Mouse (Mus musculus) thymus, adult 2 months (tissue): ENCODE results near the gene Atg9b. TPM values are rescaled to one million over a fixed set of nuclear protein-coding genes. Genes with fewer than 3 reads are reported as not detected.
"Not testable (repeated sequence)": the region's sequence is repeated elsewhere in the genome, so short reads cannot be mapped to it uniquely, and the experiment has no call there.

Experiments used
- DNase-seq: peaks from one replicate; pipeline ENCODE4 v3.0.0; 2021
- H3K27ac ChIP-seq: fragments of 200-500 bp; 2 replicates; pipeline ENCODE4 v1.5.1; 2012; ENCODE audit warnings: low read length, control low read depth; ENCODE audit not compliant: control insufficient read depth, insufficient read depth
- H3K27me3 ChIP-seq: fragments of 200-500 bp; 2 replicates; pipeline ENCODE4 v1.6.1; 2012; ENCODE audit warnings: mild to moderate bottlenecking, low read length, moderate library complexity, mixed read lengths; ENCODE audit not compliant: control insufficient read depth, insufficient read depth
- H3K36me3 ChIP-seq: fragments of 200-500 bp; 2 replicates; pipeline ENCODE4 v1.6.1; 2012; ENCODE audit warnings: mild to moderate bottlenecking, low read length, moderate library complexity; ENCODE audit not compliant: control insufficient read depth, insufficient read depth
- H3K4me1 ChIP-seq: fragments of 200-500 bp; replicated peaks from 2 replicates; pipeline ENCODE4 v1.6.1; 2012; ENCODE audit warnings: low read length; ENCODE audit not compliant: control insufficient read depth, insufficient read depth
- H3K4me3 ChIP-seq: fragments of 200-500 bp; 2 replicates; pipeline ENCODE4 v1.5.1; 2012; ENCODE audit warnings: mild to moderate bottlenecking, low read length, control low read depth, moderate library complexity; ENCODE audit not compliant: control insufficient read depth, insufficient read depth
- CTCF ChIP-seq: fragments of 200-500 bp; IDR thresholded peaks from 2 replicates; pipeline ENCODE4 v1.5.1; 2012; ENCODE audit warnings: mild to moderate bottlenecking, control low read depth, low read length, moderate library complexity, borderline replicate concordance; ENCODE audit not compliant: control insufficient read depth, poor library complexity, insufficient read depth; ENCODE audit errors: extremely low read depth
- POLR2A ChIP-seq: fragments of 200-500 bp; IDR thresholded peaks from 2 replicates; pipeline ENCODE4 v1.6.1; 2012; ENCODE audit warnings: mild to moderate bottlenecking, low read length, control low read depth, moderate library complexity; ENCODE audit not compliant: control insufficient read depth, poor library complexity, insufficient read depth; ENCODE audit errors: extremely low read depth
- WGBS: fragments of 180-500 bp; shearing (Covaris S2); methylation state at CpG from one replicate; pipeline ENCODE4 v1.1.7; 2018; 5-methylcytosine and 5-hydroxymethylcytosine counted together
- polyA plus RNA-seq: library from polyadenylated mRNA; depleted of rRNA; stranded (reverse); fragments of >200 nt; gene quantifications from 2 replicates; pipeline ENCODE4 v1.2.3, GENCODE M21; 2012

Atg9b gene
- polyA plus RNA-seq, 1 experiment, result 6.8 TPM

GRCm38 (mm10) chr5:24405389-24405876 lies 13.5 kb upstream of the Atg9b start:
- 97% methylated on average over 3 of the region's 3 CpGs for WGBS
- Histone ChIP-seq H3K27me3 (no peaks in the 10 kb centered on the region), H3K4me3 (no peak overlapping the region), H3K4me1 (no peaks in the 10 kb centered on the region), H3K36me3 (no peaks in the 10 kb centered on the region), H3K27ac (no peak overlapping the region)
- DNase-seq, result no peak
- TF ChIP-seq POLR2A (no peak), CTCF (no peak)

GRCm38 (mm10) chr5:24404594-24405360 lies 12.8 kb upstream of the Atg9b start:
- WGBS, result 84% methylated on average over 6 of the region's 6 CpGs
- Histone ChIP-seq H3K36me3 (no peaks in the 10 kb centered on the region), H3K4me1 (no peaks in the 10 kb centered on the region), H3K27me3 (no peaks in the 10 kb centered on the region), H3K27ac (no peak overlapping the region), H3K4me3 (no peak overlapping the region)
- no peak for TF ChIP-seq POLR2A
- no peak for TF ChIP-seq CTCF
- DNase-seq, result no peak

GRCm38 (mm10) chr5:24401969-24402368 lies 10.0 kb upstream of the Atg9b start:
- H3K4me1 ChIP-seq, result no peaks in the 10 kb centered on the region
- DNase-seq, result no peak
- no peak overlapping the region for H3K4me3 ChIP-seq
- TF ChIP-seq CTCF, result no peak
- no peak for TF ChIP-seq POLR2A
- H3K36me3 ChIP-seq, result no peaks in the 10 kb centered on the region
- WGBS, result 97% methylated on average over 9 of the region's 9 CpGs
- H3K27ac ChIP-seq, result no peak overlapping the region
- no peaks in the 10 kb centered on the region for H3K27me3 ChIP-seq

- Histone ChIP-seq H3K36me3 (no peaks in the 10 kb centered on the region), H3K27ac (no peak overlapping the region), H3K4me3 (no peak overlapping the region), H3K27me3 (no peaks in the 10 kb centered on the region), H3K4me1 (no peaks in the 10 kb centered on the region)
- DNase-seq, result no peak
- no peak for TF ChIP-seq CTCF
- no peak for TF ChIP-seq POLR2A
- 99% methylated on average over 5 of the region's 5 CpGs for whole genome bisulfite sequencing
These were observed 9.1 kb upstream of the Atg9b start for GRCm38 (mm10) chr5:24400911-24401605.

- Histone ChIP-seq H3K27ac (no peak overlapping the region), H3K4me1 (no peaks in the 10 kb centered on the region), H3K27me3 (no peaks in the 10 kb centered on the region), H3K4me3 (no peak overlapping the region), H3K36me3 (no peaks in the 10 kb centered on the region)
- no peak for DNase-seq
- WGBS, result 97% methylated on average over 11 of the region's 11 CpGs
- no peak for TF ChIP-seq POLR2A
- no peak for TF ChIP-seq CTCF
These were observed 8.4 kb upstream of the Atg9b start for GRCm38 (mm10) chr5:24400362-24400761.

- Histone ChIP-seq H3K27me3 (no peaks in the 10 kb centered on the region), H3K4me3 (no peak overlapping the region), H3K36me3 (no peaks in the 10 kb centered on the region), H3K27ac (no peak overlapping the region), H3K4me1 (no peaks in the 10 kb centered on the region)
- TF ChIP-seq CTCF (no peak), POLR2A (no peak)
- 96% methylated on average over 10 of the region's 10 CpGs for WGBS
- DNase-seq, result no peak
These were observed 7.7 kb upstream of the Atg9b start for GRCm38 (mm10) chr5:24399686-24400085.

GRCm38 (mm10) chr5:24396254-24396653 lies 4.3 kb upstream of the Atg9b start:
- H3K27me3 ChIP-seq, H3K36me3 ChIP-seq: not testable (repeated sequence)
- 91% methylated on average over 6 of the region's 6 CpGs for WGBS

More at GRCm38 (mm10) chr5:24396254-24396653, 4.3 kb upstream of the Atg9b start:
- H3K27ac ChIP-seq, DNase-seq, H3K4me1 ChIP-seq, H3K4me3 ChIP-seq: not testable (repeated sequence)
